Mouse (Mus musculus) retina, embryonic 14.5 days (tissue): ENCODE results near the gene Wars.

ENCODE experiments used
- DNase-seq: peaks from one replicate; pipeline ENCODE4 v3.0.0-alpha.2; 2015; ENCODE audit warnings: low spot score

The Wars gene

DNA sequence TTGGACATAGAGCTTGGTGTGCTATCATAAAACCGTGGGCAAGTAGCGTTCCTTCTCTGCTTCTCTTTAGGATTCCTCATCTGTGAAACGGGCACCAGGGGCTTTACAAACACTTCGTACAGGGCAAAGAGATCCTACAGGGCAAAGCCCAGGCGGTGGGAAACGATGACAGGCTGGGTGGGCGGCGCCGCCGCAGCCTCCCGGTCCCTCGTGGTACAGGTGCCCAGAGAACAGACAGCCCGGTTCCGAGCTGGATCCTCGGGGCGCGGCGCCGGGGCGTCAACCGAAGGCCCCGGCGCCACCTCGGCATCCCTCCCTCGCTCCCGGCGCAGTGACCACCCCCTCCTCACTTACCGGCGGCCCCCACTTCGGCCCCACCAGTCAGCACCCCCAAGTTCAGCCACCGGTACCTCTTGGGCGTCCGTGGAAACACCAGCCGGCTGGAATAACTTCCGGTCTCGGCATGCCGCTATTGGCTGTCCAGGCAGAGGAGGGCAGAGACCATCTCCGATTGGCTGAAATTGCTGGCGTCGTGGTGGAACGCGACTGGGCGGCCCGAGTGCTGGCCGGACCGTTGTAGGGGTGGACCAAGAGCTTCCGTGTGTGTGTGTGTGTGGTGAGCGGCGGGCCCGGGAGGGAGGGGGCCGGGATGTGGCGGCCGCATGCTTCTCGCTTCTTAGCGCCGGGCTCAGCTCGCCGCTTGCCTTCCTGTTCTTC lies at the start of gene Wars:
Gene Wars, minus strand, starts transcription at position 460 of the 717 bp plus-strand sequence.
- peak; percentile 96 for DNase-seq

DNA sequence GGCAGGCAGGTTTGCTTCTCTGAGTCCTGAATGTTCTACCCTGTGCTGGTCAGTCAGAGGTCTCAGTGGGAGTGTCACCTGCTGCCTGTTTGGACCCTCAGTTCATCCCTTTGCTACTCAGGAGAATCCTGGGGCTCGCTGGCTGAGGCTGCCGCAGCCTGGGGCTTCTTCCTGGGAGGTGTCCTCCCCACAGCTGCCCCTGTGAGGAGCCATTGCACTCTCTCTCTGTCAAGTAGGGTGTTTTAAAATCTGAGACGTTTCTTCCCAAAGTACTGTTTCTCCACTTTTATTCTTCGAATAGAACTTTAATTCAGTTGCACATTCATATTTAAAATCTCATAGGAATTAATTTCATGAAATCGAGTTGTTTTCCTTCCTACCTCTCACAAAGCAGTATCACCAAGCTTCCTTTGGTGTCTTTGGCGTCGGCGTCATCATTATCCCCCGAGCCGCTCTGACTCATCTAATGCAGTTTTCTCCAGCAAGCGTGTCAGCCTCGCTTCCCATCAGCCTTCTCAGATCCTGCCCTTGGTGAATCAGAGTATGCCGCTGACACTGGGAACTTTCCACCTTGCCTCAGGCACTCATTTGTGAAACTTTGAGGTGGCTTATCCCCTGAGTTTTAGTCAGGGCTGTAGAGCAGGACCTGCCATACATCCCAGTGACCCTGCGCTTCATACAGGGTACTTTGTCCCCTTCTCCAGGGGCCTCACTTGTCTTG lies 48.4 kb upstream of the Wars start:
- DNase-seq, result no peak

DNA sequence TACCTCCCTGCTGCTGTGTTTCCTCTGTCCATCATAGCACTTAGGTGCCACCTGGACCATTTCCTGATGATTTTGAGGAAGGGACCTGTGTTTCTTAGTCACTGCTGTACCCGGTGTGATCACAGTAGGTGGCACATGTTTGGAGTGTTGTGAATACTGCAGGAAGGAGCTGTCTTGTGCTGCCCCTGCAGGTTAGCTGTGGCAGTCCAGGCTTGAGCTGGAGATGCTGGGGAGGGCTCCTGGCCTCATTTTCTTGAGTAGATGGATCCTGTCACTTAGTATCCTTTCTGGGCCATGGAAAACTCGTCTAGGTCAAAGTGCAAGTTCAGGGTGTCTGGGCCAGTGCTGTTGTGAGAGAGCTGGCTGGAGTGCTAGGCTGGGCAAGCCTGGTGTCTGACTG lies 47.3 kb upstream of the Wars start:
- DNase-seq, result no peak

DNA sequence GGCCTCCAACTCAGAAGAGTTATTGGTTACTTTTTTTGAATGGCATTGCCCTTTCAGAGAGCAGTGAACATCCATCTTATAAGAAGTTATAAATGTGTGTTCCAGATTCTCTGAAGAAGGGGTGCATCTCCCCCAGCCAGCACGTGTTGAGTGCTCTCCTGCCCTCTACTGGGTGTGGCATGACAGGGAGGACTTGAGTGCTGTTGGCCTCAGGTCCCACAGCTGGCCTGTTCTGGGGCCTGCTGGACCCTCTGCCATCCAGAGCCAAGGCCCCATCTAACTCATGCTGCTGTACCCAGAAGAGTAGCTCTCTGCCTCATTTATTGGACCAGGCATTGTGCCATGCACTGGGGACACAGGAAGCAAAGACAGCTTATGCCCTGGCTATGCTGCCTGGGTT lies 46.3 kb upstream of the Wars start:
- no peak for DNase-seq

DNA sequence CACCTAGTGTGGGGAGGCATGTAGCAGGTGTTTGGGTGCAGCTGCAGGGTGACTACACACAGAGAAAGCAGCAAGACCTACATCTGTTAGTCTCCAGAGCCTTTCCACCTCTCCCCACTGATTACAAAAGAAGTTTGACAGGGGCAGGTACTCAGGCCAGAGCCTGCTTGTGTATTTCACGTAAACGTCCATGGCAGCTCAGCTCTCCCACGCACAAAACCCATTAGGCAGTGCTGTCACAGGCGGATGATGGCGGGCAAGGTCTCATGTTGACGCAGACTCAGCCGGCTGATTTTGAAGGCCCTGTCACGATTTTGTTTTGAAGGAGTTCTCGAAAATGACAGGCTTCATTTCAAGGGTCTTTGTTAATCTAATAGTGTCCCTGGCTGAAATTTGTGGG lies 45.3 kb upstream of the Wars start:
- DNase-seq, result no peak

DNA sequence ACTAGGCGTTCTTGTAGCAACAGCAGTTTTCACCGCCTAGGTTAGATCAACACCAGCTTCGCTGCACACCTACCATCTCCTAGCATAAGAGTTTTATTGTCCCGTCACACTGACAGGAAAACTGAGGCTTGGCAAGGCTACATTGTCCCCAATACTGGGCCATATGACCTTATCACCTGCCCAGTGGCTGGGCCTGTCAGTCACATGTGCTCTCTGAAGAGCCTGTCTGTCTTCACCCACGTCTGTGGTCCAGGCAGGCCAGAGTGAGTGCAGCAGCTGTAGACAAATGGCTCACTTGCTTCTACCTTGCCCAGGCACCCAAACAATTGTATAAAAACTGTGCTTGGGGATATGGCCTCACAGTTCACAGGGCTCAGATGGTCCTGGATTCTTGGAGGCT lies 44.9 kb upstream of the Wars start:
- no peak for DNase-seq

DNA sequence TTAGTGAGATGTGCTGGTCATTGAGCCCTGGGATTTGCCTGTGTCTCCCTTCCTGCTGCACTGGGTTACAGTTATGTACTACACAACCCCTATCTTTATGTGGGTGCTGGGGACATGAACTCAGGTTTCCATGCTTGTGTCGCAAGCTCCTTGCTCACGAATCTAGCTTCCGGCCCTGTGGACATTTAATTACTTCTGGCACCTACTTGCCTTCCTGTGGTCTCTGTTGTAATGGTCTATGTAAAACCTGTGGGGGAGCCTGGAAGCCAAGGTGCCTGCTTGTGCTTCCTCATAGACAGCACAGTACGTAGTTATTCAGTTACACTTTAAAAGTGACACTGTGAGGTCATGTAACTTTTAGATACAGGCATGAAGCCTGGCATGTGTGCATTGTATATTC lies 43.5 kb upstream of the Wars start:
- DNase-seq, result no peak

DNA sequence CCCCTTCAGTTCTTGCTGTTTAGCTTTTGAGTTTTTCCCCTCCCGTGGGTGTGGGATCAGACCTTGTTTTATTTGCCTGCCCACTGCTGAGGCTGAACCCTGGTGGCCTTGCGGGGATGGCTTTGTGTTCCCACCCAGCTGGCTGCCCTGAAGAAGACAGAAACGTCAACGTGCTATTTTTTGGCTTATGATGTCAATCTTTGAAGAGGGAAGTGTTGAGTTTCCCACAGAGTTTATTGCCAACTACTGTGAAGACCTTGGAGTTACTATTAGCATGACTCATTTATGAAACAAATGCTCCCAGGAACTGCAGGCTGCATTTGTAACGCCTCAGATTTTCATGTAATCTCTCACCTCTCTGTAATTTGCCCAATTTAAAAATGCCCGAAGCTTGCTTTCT lies 42.9 kb upstream of the Wars start:
- no peak for DNase-seq

DNA sequence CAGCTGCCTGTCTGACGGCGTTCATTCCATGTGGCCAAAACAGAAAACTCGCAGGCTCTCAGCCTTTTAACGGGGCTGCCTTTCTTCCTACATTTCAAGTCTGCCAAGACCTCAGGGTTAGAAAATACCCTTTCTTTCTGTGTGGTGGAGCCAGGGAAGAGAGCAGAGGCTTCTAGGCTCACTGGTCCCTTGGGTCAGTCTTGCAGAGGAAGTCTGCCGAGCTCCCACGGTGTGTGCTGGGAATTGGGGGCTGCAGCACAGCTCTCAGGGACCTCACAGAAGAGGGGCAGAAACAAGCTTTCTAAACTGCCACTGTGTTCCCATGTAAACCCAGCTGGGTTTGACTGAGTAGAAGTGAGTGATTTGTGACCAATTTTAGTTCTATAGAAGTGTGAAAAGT lies 40.3 kb upstream of the Wars start:
- no peak for DNase-seq

DNA sequence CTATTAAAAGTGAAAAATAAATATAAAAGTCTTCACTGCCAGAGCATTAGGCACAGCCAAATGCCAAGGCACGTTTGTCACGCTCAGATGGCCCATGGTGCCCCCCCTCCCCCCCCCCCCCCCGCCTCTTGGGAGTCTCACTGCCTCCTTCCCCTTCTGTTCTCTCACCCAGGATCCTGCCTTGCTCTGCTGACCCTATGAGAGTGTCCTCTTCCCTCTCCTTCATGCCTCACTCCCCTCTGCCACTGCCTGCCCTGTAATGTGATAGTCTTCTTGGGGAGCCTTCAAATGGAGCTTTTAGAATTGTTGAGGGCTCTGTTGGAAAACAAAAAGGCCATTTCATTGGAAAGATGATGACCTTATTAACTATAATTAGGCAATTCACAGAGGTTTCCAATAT lies 38.1 kb upstream of the Wars start:
- no peak for DNase-seq

DNA sequence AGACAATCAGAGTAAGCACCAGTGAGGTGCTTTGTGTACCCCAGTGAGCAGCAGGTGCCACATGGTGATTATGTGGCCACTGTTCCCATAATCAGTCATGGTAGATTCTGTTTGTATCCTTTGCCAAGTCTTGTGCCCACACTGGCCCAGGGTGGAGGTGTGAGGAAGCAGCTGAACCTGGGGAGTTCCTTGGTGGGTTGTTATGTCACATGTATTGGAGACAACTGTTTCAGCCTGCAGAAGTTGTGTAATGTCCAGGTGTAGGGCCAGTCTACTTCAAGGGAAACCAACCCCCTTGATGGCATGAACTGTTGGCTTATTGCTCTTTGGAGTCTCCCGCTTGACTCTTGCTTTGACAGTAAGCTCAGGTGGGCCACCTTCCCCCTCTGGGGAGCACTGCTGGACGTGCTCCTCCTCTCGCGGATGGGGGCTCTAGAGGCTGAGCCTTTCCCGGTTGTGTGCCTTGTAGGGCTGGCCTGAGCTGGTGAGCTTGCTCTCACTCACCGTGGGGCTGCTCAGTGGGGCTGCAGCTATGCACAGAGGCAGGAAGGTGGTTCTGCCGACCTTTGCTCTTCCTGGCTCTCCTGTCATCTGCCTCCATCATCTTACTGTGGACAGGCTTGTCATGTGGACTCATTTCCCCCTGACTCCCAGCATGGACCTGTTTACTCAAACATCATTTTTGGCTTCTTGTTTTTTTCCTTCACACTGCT lies 37.5 kb upstream of the Wars start:
- DNase-seq, result no peak

DNA sequence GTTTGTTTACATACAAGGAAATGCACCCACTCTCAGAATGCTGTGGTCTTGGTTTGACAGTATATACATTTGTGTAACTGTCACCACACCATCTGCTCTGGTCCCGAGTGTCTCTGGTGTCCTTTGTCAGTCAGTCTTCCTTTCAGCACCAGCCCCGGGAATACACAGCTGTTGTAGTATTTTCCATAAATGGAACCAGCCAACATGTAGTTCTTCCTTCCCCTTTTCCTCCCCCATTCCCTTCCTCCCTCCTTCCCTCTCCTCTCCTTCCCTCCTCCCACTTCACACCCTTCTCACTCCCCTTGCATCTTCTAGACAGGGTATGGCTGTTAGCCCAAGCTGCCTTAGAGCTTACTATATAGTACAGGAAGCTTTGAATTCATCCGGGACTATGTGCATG lies 35.5 kb upstream of the Wars start:
- no peak for DNase-seq

DNA sequence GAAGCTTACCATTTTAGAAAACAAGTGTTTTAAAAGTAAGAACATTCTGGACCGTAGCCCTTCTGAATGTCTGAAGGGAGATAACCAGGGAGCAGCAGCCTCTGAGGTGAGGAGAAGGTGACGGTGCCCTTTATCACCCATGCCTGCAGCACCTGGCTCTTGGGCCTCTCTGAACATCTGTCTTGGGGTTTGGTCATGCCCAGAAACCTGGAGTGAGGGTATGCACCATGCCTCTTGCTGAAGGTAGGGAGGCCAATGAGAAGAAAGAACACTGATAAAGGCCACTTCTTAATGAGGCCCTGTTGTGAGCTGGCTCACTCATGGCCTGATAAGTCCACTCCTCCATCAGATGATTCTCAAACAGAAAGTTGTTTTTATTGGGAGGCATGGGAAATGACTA lies 34.3 kb upstream of the Wars start:
- DNase-seq, result no peak

DNA sequence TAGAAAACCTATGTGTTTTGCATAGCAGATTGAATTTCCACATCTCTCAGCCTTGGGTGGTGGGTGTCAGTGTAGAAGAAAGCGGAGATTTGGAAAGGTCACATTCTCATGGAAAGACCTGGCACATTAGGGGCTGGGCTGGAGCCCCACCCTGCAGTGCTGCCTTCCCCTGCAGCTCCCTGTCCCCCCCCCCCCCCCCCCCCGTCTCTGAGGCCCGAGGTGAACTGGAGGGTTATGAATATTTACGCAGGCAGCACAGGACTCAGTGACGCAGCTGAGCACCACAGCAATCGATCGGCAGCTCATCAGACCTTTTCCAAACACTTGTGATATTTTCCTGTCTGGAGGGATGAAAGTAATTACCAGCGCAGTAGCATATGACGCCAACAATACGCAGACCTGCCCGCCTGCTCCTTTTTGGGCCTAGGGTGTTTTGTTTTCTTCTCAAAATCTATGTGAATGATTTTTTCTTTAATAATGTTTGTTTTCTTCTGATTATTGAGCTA lies 32.7 kb upstream of the Wars start:
- DNase-seq, result no peak

DNA sequence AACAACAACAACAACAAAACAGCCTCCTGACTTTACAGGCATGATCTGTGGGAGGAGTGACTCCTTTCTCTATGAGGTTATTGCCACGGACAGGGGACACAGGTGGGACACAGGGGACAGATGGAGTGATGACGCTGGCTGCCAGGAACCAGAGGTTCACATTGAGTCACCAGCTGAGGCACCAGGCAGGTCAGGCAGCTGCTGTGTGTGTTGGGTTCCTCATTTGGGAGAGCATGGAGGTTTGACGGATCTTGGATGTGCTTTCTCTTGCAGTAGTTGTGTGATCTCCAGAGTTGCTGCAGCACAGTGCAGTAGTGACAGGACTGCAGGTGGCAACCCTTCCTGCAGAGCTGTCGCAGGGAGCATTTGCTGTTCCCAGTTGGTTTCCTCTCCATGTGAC lies 24.8 kb upstream of the Wars start:
- DNase-seq, result no peak

DNA sequence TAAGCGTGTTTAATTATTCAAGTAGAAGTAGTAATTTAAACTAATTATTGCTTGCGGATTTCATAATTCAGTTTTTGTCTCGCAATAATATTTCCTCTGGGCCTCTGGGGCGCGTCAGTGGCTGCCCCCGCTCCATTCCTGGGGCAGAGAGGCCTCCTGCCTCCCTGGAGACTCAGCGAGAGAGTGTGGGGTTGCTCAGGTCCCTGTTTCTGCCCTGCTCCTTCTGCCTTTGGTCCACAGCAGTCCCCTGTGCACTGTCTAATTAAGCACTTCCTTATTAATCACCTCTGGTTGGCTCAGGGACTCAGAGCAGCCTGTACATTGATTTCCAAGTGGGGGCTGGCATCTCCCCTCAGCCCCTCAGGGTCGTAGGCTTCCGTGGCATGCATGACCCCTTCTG lies 23.5 kb upstream of the Wars start:
- peak; percentile 24 for DNase-seq

DNA sequence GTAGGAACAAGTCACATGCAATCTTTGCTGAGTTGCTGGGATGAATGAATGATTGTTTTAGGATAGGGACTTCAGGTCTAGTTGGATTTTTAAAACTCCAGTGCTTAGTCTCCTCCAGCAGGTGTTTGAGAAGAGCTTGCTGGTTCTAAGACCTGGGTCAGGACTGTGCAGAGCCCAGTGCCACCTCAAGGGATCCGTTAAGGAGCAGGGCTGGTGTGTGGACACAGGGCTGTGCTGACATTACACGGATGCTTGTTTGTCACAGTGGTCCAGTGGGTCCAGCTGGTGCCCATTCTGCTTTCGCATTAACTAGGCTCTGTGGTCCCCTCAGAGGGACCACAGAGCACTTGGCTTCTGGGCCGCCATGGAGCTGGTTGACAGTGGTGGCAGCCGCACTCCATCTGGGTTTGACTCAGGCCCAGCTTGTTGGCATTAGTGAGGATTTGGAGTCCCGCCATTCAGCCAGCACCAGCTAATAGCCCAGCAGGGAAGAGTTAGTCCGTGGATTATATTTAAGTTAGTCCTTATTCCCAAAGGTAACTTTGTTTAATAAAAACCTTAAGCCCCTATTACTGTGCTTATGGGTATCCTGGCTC lies 22.6 kb upstream of the Wars start:
- DNase-seq, result peak; percentile 45

DNA sequence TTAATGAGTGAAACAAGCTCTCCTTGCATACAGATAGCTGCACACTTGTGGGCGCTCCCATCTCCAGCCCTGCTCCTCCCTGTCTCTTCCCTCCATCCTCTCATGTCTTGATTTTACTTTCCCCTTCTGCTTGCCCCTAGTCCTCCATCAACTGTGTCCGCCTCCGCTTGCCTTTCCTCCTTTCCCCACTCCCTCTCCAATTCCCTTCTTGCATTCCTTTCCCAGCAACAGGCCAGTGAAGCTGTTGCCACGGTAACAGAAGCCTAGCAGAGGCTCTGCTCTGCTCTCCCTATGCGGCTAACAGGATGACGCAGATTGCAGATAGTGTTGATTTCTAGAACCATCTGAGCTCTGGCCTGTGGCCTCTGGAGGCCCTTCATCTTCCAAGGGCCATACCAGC lies 21.9 kb upstream of the Wars start:
- DNase-seq, result peak; percentile 79

DNA sequence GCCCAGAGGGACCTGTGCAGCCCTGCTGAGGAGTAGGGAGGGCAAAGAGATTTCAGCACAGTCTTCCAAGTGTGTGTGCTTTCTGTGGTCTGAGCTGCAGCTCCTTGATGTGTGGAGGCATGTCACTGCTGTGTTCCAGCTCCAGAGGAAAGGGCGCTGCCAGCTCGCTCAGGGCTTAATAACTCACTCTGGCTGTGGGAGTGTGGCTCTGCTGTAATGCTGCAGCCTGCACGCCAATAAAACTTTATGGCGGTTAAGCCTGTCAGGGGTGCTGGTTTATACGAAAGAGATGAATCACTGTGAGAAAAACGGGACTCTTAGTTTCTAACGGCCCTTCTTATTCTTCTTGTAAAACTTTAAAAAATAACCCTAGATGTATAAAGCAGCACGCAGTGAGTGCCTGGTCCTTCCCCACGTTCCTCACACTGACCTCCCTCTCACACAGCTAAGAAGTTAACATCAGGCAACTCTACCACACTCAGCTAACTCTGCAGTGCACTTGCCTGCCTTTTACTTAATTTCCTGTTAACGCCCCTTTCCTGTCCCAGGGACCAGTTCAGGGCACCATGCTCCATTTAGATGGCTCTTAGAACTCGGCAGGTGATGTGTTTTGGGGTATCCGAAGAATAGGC lies 20.9 kb upstream of the Wars start:
- no peak for DNase-seq

DNA sequence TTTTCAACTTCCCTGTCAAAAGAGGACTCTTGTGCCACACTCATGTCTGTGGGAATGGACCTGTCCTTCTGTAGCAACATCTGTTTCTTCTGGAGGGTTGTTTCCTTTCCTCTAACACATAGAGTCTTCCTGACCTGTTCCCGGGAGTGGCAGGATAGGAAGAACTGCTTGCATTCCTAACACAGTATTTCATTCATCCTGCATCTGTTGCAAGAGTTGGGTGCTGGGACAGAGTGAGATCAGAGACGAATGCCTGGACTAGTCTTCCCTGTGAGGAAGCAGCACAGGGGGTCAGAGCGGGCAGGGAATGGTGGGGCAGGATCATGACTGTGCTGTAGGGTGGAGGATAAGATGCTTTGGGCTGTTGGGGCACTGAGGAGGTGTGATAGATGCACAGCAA lies 20.2 kb upstream of the Wars start:
- no peak for DNase-seq

DNA sequence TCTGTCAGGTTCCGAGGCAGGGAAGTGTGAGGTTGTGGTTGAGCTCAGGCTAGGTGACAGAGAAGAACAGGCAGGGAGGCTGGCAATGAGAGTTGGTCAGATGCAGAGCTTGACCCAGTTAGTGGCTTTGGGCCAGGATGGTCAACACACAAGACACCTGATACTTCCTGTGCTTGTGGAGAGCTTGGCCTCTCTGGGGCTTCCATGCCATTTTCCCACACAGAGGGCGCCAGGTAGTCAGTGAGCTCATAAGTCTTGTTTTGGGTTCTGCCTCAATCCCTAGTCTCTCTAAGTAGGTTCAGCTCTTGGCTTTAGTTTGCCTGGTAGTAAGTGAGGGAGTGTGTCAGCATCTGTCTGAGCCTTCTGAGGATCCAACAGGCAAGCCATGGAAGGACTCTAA lies 18.5 kb upstream of the Wars start:
- no peak for DNase-seq

DNA sequence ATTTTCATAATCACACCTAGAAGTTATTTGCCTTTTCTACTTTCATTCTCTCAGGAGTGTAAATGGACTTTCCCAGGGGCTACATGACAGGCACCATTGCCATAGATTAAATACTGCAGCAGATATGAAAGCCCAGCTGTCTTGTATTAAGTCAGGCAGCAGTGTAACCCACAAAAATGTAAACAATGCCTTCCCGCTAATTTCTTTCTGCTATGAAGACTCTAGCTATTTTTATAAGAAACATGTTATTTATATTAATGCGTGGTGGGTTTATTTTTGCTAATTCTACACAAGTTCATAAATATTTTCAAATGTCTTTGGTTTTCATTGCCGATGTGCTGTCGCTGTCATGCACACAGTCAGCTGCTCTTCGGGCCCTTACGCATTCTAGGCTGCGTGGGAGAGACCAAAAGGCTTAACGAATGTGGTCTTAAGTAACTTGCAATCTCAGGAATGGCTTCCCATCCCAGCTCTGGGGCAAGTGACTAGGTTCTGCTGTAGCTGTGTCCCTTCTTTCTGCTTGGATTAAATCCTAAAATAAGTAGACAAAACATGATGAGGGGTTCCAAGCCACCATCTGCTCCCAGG lies 16.0 kb upstream of the Wars start:
- no peak for DNase-seq
